Mouse (Mus musculus): ENCODE data around the gene Slc2a13. TPM values are rescaled to one million over a fixed set of nuclear protein-coding genes. Genes with fewer than 3 reads are reported as not detected.

Slc2a13 gene
- polyA plus RNA-seq, 1 experiment: not detected

GRCm38 (mm10) chr15:91571981-91572380 lies 1.1 kb downstream of the Slc2a13 start:
- TF ChIP-seq FLI1 (IDR thresholded peaks at IDR 0.05; ENCODE audit: low read length): no peak
- no peak for TF ChIP-seq GATA1 (IDR thresholded peaks at IDR 0.05; ENCODE audit: borderline replicate concordance, low read length)
- H3K9me3 ChIP-seq: peaks cover 15% of the 10 kb centered on the region
- H3K4me1 ChIP-seq: peaks cover 15% of the 10 kb centered on the region
- H3K36me3 ChIP-seq (replicated peaks; ENCODE audit: low read length): no peaks in the 10 kb centered on the region
- H3K27me3 ChIP-seq (replicated peaks): peaks cover 39% of the 10 kb centered on the region
- H3K4me3 ChIP-seq (replicated peaks): no peak overlapping the region

GRCm38 (mm10) chr15:91566784-91567183 lies 6.3 kb downstream of the Slc2a13 start:
- H3K27me3 ChIP-seq (replicated peaks): peaks cover 17% of the 10 kb centered on the region
- no peaks in the 10 kb centered on the region for H3K4me1 ChIP-seq
- H3K36me3 ChIP-seq (replicated peaks; ENCODE audit: low read length): no peaks in the 10 kb centered on the region
- H3K4me3 ChIP-seq (replicated peaks): no peak overlapping the region
- peaks cover 15% of the 10 kb centered on the region for H3K9me3 ChIP-seq
- TF ChIP-seq GATA1 (IDR thresholded peaks at IDR 0.05; ENCODE audit: borderline replicate concordance, low read length) (no peak), FLI1 (IDR thresholded peaks at IDR 0.05; ENCODE audit: low read length) (no peak)

- peaks cover 15% of the 10 kb centered on the region for H3K9me3 ChIP-seq
- no peak for TF ChIP-seq GATA1 (IDR thresholded peaks at IDR 0.05; ENCODE audit: borderline replicate concordance, low read length)
- no peak for TF ChIP-seq FLI1 (IDR thresholded peaks at IDR 0.05; ENCODE audit: low read length)
- H3K4me1 ChIP-seq: no peaks in the 10 kb centered on the region
- no peaks in the 10 kb centered on the region for H3K36me3 ChIP-seq (replicated peaks; ENCODE audit: low read length)
- H3K27me3 ChIP-seq (replicated peaks): peaks cover 3% of the 10 kb centered on the region
- no peak overlapping the region for H3K4me3 ChIP-seq (replicated peaks)
Measured at GRCm38 (mm10) chr15:91565025-91565605, 7.9 kb downstream of the Slc2a13 start.

GRCm38 (mm10) chr15:91561728-91562127 lies 11.3 kb downstream of the Slc2a13 start:
- H3K27me3 ChIP-seq (replicated peaks): no peaks in the 10 kb centered on the region

GRCm38 (mm10) chr15:91555336-91555736 lies 17.7 kb downstream of the Slc2a13 start:
- Histone ChIP-seq H3K9me3 (peaks cover 12% of the 10 kb centered on the region; the same call in 1 of the 2 replicates), H3K4me1 (no peaks in the 10 kb centered on the region)
- TF ChIP-seq GATA1 (IDR thresholded peaks at IDR 0.05; ENCODE audit: borderline replicate concordance, low read length) (no peak), FLI1 (IDR thresholded peaks at IDR 0.05; ENCODE audit: low read length) (no peak)

More at GRCm38 (mm10) chr15:91561728-91562127, 11.3 kb downstream of the Slc2a13 start:
- TF ChIP-seq GATA1 (IDR thresholded peaks at IDR 0.05; ENCODE audit: borderline replicate concordance, low read length): no peak
- no peak for TF ChIP-seq FLI1 (IDR thresholded peaks at IDR 0.05; ENCODE audit: low read length)
- H3K9me3 ChIP-seq: peaks cover 15% of the 10 kb centered on the region
- no peaks in the 10 kb centered on the region for H3K36me3 ChIP-seq (replicated peaks; ENCODE audit: low read length)
- no peak overlapping the region for H3K4me3 ChIP-seq (replicated peaks)
- H3K4me1 ChIP-seq: no peaks in the 10 kb centered on the region

GRCm38 (mm10) chr15:91548586-91549268 lies 24.3 kb downstream of the Slc2a13 start:
- Histone ChIP-seq H3K27me3 (replicated peaks) (no peaks in the 10 kb centered on the region), H3K4me1 (no peaks in the 10 kb centered on the region), H3K36me3 (replicated peaks; ENCODE audit: low read length) (no peaks in the 10 kb centered on the region), H3K4me3 (replicated peaks) (no peak overlapping the region), H3K9me3 (peaks cover 16% of the 10 kb centered on the region; the same call in 1 of the 2 replicates)
- TF ChIP-seq GATA1 (IDR thresholded peaks at IDR 0.05; ENCODE audit: borderline replicate concordance, low read length): no peak
- no peak for TF ChIP-seq FLI1 (IDR thresholded peaks at IDR 0.05; ENCODE audit: low read length)

More at GRCm38 (mm10) chr15:91555336-91555736, 17.7 kb downstream of the Slc2a13 start:
- H3K4me3 ChIP-seq (replicated peaks): no peak overlapping the region
- no peaks in the 10 kb centered on the region for H3K36me3 ChIP-seq (replicated peaks; ENCODE audit: low read length)
- no peaks in the 10 kb centered on the region for H3K27me3 ChIP-seq (replicated peaks)

GRCm38 (mm10) chr15:91544586-91544985 lies 28.5 kb downstream of the Slc2a13 start:
- Histone ChIP-seq H3K27me3 (replicated peaks) (no peaks in the 10 kb centered on the region), H3K36me3 (replicated peaks; ENCODE audit: low read length) (no peaks in the 10 kb centered on the region), H3K4me3 (replicated peaks) (no peak overlapping the region), H3K4me1 (no peaks in the 10 kb centered on the region), H3K9me3 (peaks cover 15% of the 10 kb centered on the region)
- no peak for TF ChIP-seq FLI1 (IDR thresholded peaks at IDR 0.05; ENCODE audit: low read length)
- no peak for TF ChIP-seq GATA1 (IDR thresholded peaks at IDR 0.05; ENCODE audit: borderline replicate concordance, low read length)

GRCm38 (mm10) chr15:91538439-91538838 lies 34.6 kb downstream of the Slc2a13 start:
- Histone ChIP-seq H3K9me3 (peaks cover 22% of the 10 kb centered on the region), H3K36me3 (replicated peaks; ENCODE audit: low read length) (no peaks in the 10 kb centered on the region), H3K27me3 (replicated peaks) (no peaks in the 10 kb centered on the region), H3K4me3 (replicated peaks) (no peak overlapping the region), H3K4me1 (no peaks in the 10 kb centered on the region)
- no peak for TF ChIP-seq FLI1 (IDR thresholded peaks at IDR 0.05; ENCODE audit: low read length)
- TF ChIP-seq GATA1 (IDR thresholded peaks at IDR 0.05; ENCODE audit: borderline replicate concordance, low read length): no peak

GRCm38 (mm10) chr15:91526876-91527275 lies 46.2 kb downstream of the Slc2a13 start:
- peaks cover 50% of the 10 kb centered on the region for H3K9me3 ChIP-seq
- H3K36me3 ChIP-seq (replicated peaks; ENCODE audit: low read length): no peaks in the 10 kb centered on the region
- no peaks in the 10 kb centered on the region for H3K27me3 ChIP-seq (replicated peaks)
- no peak overlapping the region for H3K4me3 ChIP-seq (replicated peaks)
- TF ChIP-seq FLI1 (IDR thresholded peaks at IDR 0.05; ENCODE audit: low read length): no peak
- TF ChIP-seq GATA1 (IDR thresholded peaks at IDR 0.05; ENCODE audit: borderline replicate concordance, low read length): no peak
- H3K4me1 ChIP-seq: peaks cover 7% of the 10 kb centered on the region

- H3K9me3 ChIP-seq: peaks cover 43% of the 10 kb centered on the region
- no peak for TF ChIP-seq GATA1 (IDR thresholded peaks at IDR 0.05; ENCODE audit: borderline replicate concordance, low read length)
Measured at GRCm38 (mm10) chr15:91526166-91526565, 46.9 kb downstream of the Slc2a13 start.

More at GRCm38 (mm10) chr15:91526166-91526565, 46.9 kb downstream of the Slc2a13 start:
- H3K36me3 ChIP-seq (replicated peaks; ENCODE audit: low read length): no peaks in the 10 kb centered on the region
- H3K4me1 ChIP-seq: peaks cover 1% of the 10 kb centered on the region
- no peak overlapping the region for H3K4me3 ChIP-seq (replicated peaks)
- no peaks in the 10 kb centered on the region for H3K27me3 ChIP-seq (replicated peaks)
